Mouse (Mus musculus) liver, adult 2 months (tissue): ENCODE measurements around the gene Sgsm2. TPM values are rescaled to one million over a fixed set of nuclear protein-coding genes. Genes with fewer than 3 reads are reported as not detected.

Experiments used
- DNase-seq: peaks from one replicate; pipeline ENCODE4 v3.0.0-alpha.2; 2011; ENCODE audit warnings: low read depth, low spot score; ENCODE audit errors: extremely low read depth
- H3K27ac ChIP-seq: fragments of 200-500 bp; replicated peaks from 2 replicates; pipeline ENCODE4 v1.5.1; 2012; ENCODE audit warnings: low read depth, mild to moderate bottlenecking, control low read depth, inconsistent platforms, low read length; ENCODE audit not compliant: insufficient read depth
- H3K27me3 ChIP-seq: fragments of 200-500 bp; 2 replicates; pipeline ENCODE4 v1.6.1; 2012; ENCODE audit warnings: mild to moderate bottlenecking, moderate library complexity, low read length, inconsistent platforms; ENCODE audit not compliant: control insufficient read depth, insufficient read depth
- H3K36me3 ChIP-seq: fragments of 200-500 bp; 2 replicates; pipeline ENCODE4 v1.6.1; 2012; ENCODE audit warnings: low read length, inconsistent platforms; ENCODE audit not compliant: control insufficient read depth, insufficient read depth
- H3K4me1 ChIP-seq: fragments of 200-500 bp; 2 replicates; pipeline ENCODE4 v1.6.1; 2011; ENCODE audit warnings: low read length; ENCODE audit not compliant: control insufficient read depth, insufficient read depth
- H3K4me3 ChIP-seq: fragments of 200-500 bp; 2 replicates; pipeline ENCODE4 v1.5.1; 2011; ENCODE audit warnings: low read depth, mild to moderate bottlenecking, control low read depth, low read length, moderate library complexity; ENCODE audit not compliant: insufficient read depth
- H3K79me2 ChIP-seq: fragments of 200-500 bp; 2 replicates; pipeline ENCODE4 v1.6.1; 2012; ENCODE audit warnings: inconsistent platforms, mild to moderate bottlenecking, low read length, moderate library complexity; ENCODE audit not compliant: control insufficient read depth, insufficient read depth
- H3K9ac ChIP-seq: fragments of 200-500 bp; 2 replicates; pipeline ENCODE4 v1.6.1; 2012; ENCODE audit warnings: low read depth, mild to moderate bottlenecking, control low read depth, inconsistent platforms, low read length
- CTCF ChIP-seq: fragments of 200-500 bp; IDR thresholded peaks from 2 replicates; pipeline ENCODE4 v1.5.1; 2011; ENCODE audit warnings: low read depth, low read length, control low read depth
- POLR2A ChIP-seq: fragments of 200-500 bp; IDR thresholded peaks from 2 replicates; pipeline ENCODE4 v1.6.1; 2011; ENCODE audit warnings: low read length, control low read depth; ENCODE audit not compliant: insufficient read depth; ENCODE audit errors: extremely low read depth
- WGBS: fragments of 180-500 bp; shearing (Covaris S2); methylation state at CpG from one replicate; pipeline ENCODE4 v1.1.7; 2018; 5-methylcytosine and 5-hydroxymethylcytosine counted together
- polyA plus RNA-seq: library from polyadenylated mRNA; depleted of rRNA; stranded (reverse); fragments of >200 nt; gene quantifications from 2 replicates; pipeline ENCODE4 v1.2.3, GENCODE M21; 2012
- total RNA-seq: library from RNA; depleted of rRNA; stranded (reverse); fragments of >200 nt; gene quantifications from 2 replicates; pipeline ENCODE4 v1.2.3, GENCODE M21; 2014

The Sgsm2 gene
- total and polyA plus RNA-seq, 2 experiments = 1.5 to 7.5 TPM

GRCm38 (mm10) chr11:74828965-74829550 lies 67.8 kb downstream of the Sgsm2 start:
- Histone ChIP-seq H3K4me1 (peaks cover 38% of the 10 kb centered on the region), H3K79me2 (peaks cover 14% of the 10 kb centered on the region; the same call in 1 of the 2 replicates), H3K36me3 (no peaks in the 10 kb centered on the region), H3K27me3 (no peaks in the 10 kb centered on the region), H3K4me3 (no peak overlapping the region), H3K27ac (peak overlapping the region; percentile 94), H3K9ac (no peak overlapping the region; the same call in 1 of the 2 replicates)
- DNase-seq = no peak
- no peak for TF ChIP-seq POLR2A
- TF ChIP-seq CTCF = no peak
- 41% methylated on average over 11 of the region's 11 CpGs for WGBS

- Histone ChIP-seq H3K36me3 (no peaks in the 10 kb centered on the region), H3K4me3 (no peak overlapping the region), H3K27me3 (no peaks in the 10 kb centered on the region), H3K9ac (no peak overlapping the region), H3K27ac (peak overlapping the region; percentile 53), H3K79me2 (peaks cover 8% of the 10 kb centered on the region; the same call in 1 of the 2 replicates), H3K4me1 (peaks cover 34% of the 10 kb centered on the region)
- 63% methylated on average over 2 of the region's 2 CpGs for WGBS
- DNase-seq = peak; percentile 58
- TF ChIP-seq CTCF (no peak), POLR2A (no peak)
Observed at GRCm38 (mm10) chr11:74828404-74828931, 68.4 kb downstream of the Sgsm2 start.

DNA sequence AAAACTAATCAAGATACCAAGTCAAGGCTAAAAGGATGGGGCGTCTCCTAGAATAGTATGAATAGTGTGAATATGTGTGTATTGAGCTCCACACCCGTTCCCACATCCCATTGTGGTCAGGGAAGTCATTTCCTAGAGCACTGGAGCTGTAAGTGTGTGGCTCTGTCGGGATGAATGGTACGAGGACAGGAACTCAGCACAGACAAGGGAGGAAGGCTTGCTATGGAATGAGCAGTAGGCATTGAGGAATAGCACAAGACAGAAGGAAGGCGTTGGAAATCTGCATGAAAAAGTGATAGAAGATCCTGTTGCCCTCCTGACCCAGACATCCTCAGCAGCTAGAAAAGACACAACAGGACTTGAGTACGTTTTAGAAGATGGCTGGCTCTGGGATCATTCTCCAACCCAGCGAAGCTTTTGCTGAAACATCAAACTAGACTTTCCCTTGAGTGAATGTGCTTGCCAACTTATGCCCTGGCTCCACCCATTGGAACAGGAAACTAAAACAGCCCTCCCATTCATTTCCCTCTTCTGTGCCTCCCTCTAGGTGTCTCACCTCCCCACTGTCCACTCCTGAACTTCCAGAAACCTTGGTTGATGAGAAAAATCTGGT lies 69.0 kb downstream of the Sgsm2 start:
- H3K4me3 ChIP-seq = no peak overlapping the region
- peak overlapping the region; percentile 53 for H3K27ac ChIP-seq
- H3K36me3 ChIP-seq = no peaks in the 10 kb centered on the region
- no peak for DNase-seq
- peaks cover 33% of the 10 kb centered on the region for H3K4me1 ChIP-seq
- no peaks in the 10 kb centered on the region for H3K27me3 ChIP-seq
- WGBS = 62% methylated on average over 7 of the region's 7 CpGs
- no peak overlapping the region for H3K9ac ChIP-seq
- H3K79me2 ChIP-seq = peaks cover 2% of the 10 kb centered on the region; the same call in 1 of the 2 replicates
- TF ChIP-seq POLR2A (no peak), CTCF (no peak)

DNA sequence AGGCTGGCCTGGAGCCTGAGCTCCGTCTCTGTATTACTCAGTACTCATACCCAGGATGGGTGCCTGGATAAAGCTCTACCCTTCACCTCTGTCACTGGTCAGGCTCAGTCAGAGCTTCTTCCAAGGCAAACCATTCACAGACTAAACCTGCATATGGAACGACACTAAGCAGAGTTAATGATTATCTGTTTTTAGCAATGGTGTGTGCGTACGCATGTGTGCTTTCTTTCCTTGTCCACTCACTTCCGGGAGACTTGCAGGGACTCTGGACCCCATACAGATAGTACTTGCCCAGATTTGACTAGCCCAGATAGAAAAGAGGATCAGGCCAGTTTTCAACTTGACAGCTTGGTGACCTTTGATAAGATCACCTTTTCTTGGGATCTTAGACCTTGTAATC lies 70.2 kb downstream of the Sgsm2 start:
- H3K27ac ChIP-seq = peak overlapping the region; percentile 78
- H3K36me3 ChIP-seq = no peaks in the 10 kb centered on the region
- DNase-seq = peak; percentile 93
- TF ChIP-seq POLR2A = no peak
- no peak for TF ChIP-seq CTCF
- peaks cover 31% of the 10 kb centered on the region for H3K4me1 ChIP-seq
- H3K79me2 ChIP-seq = no peaks in the 10 kb centered on the region
- H3K27me3 ChIP-seq = no peaks in the 10 kb centered on the region
- 18% methylated on average over 5 of the region's 5 CpGs for WGBS
- H3K9ac ChIP-seq = peak overlapping the region; percentile 31
- no peak overlapping the region for H3K4me3 ChIP-seq

DNA sequence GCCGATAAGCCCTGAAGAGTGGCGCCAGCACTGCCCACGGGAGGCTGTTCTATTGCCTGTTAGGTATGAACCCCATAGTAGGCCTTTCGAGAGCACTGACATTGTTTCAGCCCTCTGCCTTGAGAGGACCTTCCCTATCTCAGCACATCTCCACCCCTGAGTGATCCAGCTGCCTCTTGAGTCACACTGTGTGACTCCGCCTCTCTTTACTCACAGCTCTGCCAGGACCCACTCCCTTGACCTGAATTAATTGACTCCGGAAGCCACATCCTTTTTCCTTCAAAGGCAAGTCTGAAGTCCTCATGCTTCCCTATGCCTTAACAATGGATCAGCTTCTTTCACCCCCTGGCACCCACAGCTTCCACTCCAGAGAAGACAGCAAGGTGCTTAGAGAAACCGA lies 70.7 kb downstream of the Sgsm2 start:
- peak; percentile 48 for DNase-seq
- H3K79me2 ChIP-seq = no peaks in the 10 kb centered on the region
- H3K4me1 ChIP-seq = peaks cover 35% of the 10 kb centered on the region
- no peaks in the 10 kb centered on the region for H3K27me3 ChIP-seq
- peak overlapping the region; percentile 78 for H3K27ac ChIP-seq
- TF ChIP-seq CTCF (no peak), POLR2A (no peak)
- H3K36me3 ChIP-seq = no peaks in the 10 kb centered on the region
- no peak overlapping the region for H3K9ac ChIP-seq
- WGBS = 48% methylated on average over 7 of the region's 7 CpGs
- H3K4me3 ChIP-seq = no peak overlapping the region
